Mouse (Mus musculus) lung, embryonic 14.5 days (tissue): ENCODE data around the gene Pnpla8. TPM values are rescaled to one million over a fixed set of nuclear protein-coding genes. Genes with fewer than 3 reads are reported as not detected.
"Not testable (repeated sequence)": the region's sequence is repeated elsewhere in the genome, so short reads cannot be mapped to it uniquely, and the experiment has no call there.

Source experiments
- ATAC-seq: fragments of 200-750 bp; cut with Nextera tagmentation; 2 replicates; pipeline ENCODE4 v1.8.0; 2017; ENCODE audit warnings: mild to moderate bottlenecking, moderate TSS enrichment, moderate library complexity; ENCODE audit not compliant: insufficient read depth
- DNase-seq: peaks from one replicate; pipeline ENCODE4 v3.0.0-alpha.2; 2015
- H3K27ac ChIP-seq: fragments of 300-500 bp; sonication (generic); 2 replicates; pipeline ENCODE4 v1.5.1; 2014; ENCODE audit warnings: low read depth, mild to moderate bottlenecking, moderate library complexity
- H3K27me3 ChIP-seq: fragments of 300-500 bp; sonication (generic); 2 replicates; pipeline ENCODE4 v1.6.1; 2014; ENCODE audit warnings: low read length, control low read depth; ENCODE audit not compliant: insufficient read depth
- H3K36me3 ChIP-seq: fragments of 300-500 bp; sonication (generic); 2 replicates; pipeline ENCODE4 v1.6.1; 2014; ENCODE audit warnings: control low read depth; ENCODE audit not compliant: insufficient read depth
- H3K4me1 ChIP-seq: fragments of 300-500 bp; sonication (generic); 2 replicates; pipeline ENCODE4 v1.6.1; 2014; ENCODE audit warnings: antibody characterized with exemption, control low read depth; ENCODE audit not compliant: insufficient read depth
- H3K4me2 ChIP-seq: fragments of 300-500 bp; sonication (generic); 2 replicates; pipeline ENCODE4 v1.6.1; 2014; ENCODE audit warnings: mild to moderate bottlenecking
- H3K4me3 ChIP-seq: fragments of 300-500 bp; sonication (generic); 2 replicates; pipeline ENCODE4 v1.5.1; 2014; ENCODE audit warnings: low read depth, low read length
- H3K9ac ChIP-seq: fragments of 300-500 bp; sonication (generic); 2 replicates; pipeline ENCODE4 v1.6.1; 2014
- H3K9me3 ChIP-seq: fragments of 300-500 bp; sonication (generic); 2 replicates; pipeline ENCODE4 v1.6.1; 2016; ENCODE audit warnings: low read depth, low read length, control low read depth
- CTCF ChIP-seq: IDR thresholded peaks from 2 replicates; pipeline ENCODE4 v1.5.1; 2016; ENCODE audit warnings: antibody characterized with exemption, low read depth
- WGBS: fragments of 180-500 bp; shearing (Covaris S2); extraction: QIAGEN DNeasy Blood & Tissue Kit; methylation state at CpG from one replicate; pipeline ENCODE4 v1.1.7; 2014; 5-methylcytosine and 5-hydroxymethylcytosine counted together
- polyA plus RNA-seq: library from polyadenylated mRNA; unstranded; fragments of >200 nt; fragmentation: Nextera tagmentation; extraction: Ambion mirVana; gene quantifications from 2 replicates; pipeline ENCODE4 v1.2.1, GENCODE M21; 2014

Gene Pnpla8
- polyA plus RNA-seq, result 52.6 and 63.5 TPM in 2 replicates

- H3K9ac ChIP-seq, result peak within 1 kb of the TSS; percentile 75
- peak within 1 kb of the TSS; percentile 58 for H3K4me3 ChIP-seq
- ATAC-seq, DNase-seq, H3K9me3 ChIP-seq, H3K27ac ChIP-seq, H3K27me3 ChIP-seq, H3K4me1 ChIP-seq, H3K36me3 ChIP-seq: not testable (repeated sequence)
- H3K4me2 ChIP-seq, result peak within 1 kb of the TSS; percentile 75
- 92% methylated on average over 2 of the region's 2 CpGs for WGBS
Measured at GRCm38 (mm10) chr12:44221070-44221469, at the start of gene Pnpla8. Gene Pnpla8, plus strand, starts transcription at chr12:44221370.

- H3K27ac ChIP-seq, result 0 out of 2 replicates have a peak overlapping the region, but pooled peaks have one; percentile 47
- H3K9me3 ChIP-seq, result no peaks in the 10 kb centered on the region
- 13% methylated on average over 10 of the region's 10 CpGs for WGBS
- no peak overlapping the region for H3K4me3 ChIP-seq
- H3K4me2 ChIP-seq, result peak overlapping the region; percentile 32; the same call in 1 of the 2 replicates
- no peak overlapping the region for H3K9ac ChIP-seq
- DNase-seq (peak; percentile 69), ATAC-seq (peak; percentile 77; the same call in 1 of the 2 replicates)
- H3K27me3 ChIP-seq, result no peaks in the 10 kb centered on the region
- TF ChIP-seq CTCF, result no peak
- H3K36me3 ChIP-seq, result no peaks in the 10 kb centered on the region
- H3K4me1 ChIP-seq, result no peaks in the 10 kb centered on the region
Measured at GRCm38 (mm10) chr12:44176331-44177037, 44.7 kb upstream of the Pnpla8 start.

GRCm38 (mm10) chr12:44177038-44177355, 44.2 kb upstream of the Pnpla8 start:
- no peaks in the 10 kb centered on the region for H3K27me3 ChIP-seq
- no peak overlapping the region for H3K4me2 ChIP-seq
- H3K36me3 ChIP-seq, result no peaks in the 10 kb centered on the region
- H3K9ac ChIP-seq, result no peak overlapping the region
- H3K27ac ChIP-seq, result no peak overlapping the region
- H3K9me3 ChIP-seq, result no peaks in the 10 kb centered on the region
- DNase-seq, result no peak
- H3K4me1 ChIP-seq, result no peaks in the 10 kb centered on the region
- 69% methylated on average over 2 of the region's 2 CpGs for WGBS
- ATAC-seq, result no peak
- H3K4me3 ChIP-seq, result no peak overlapping the region
- TF ChIP-seq CTCF, result no peak

- Histone ChIP-seq H3K36me3 (no peaks in the 10 kb centered on the region), H3K4me1 (no peaks in the 10 kb centered on the region), H3K27ac (no peak overlapping the region), H3K9me3 (no peaks in the 10 kb centered on the region), H3K27me3 (no peaks in the 10 kb centered on the region), H3K4me3 (no peak overlapping the region), H3K9ac (no peak overlapping the region), H3K4me2 (no peak overlapping the region)
- DNase-seq (peak; percentile 88), ATAC-seq (peak; percentile 91)
- peak; percentile 82 for TF ChIP-seq CTCF
- WGBS, result 44% methylated on average over 9 of the region's 9 CpGs
Measured at GRCm38 (mm10) chr12:44181081-44181982, 39.8 kb upstream of the Pnpla8 start.

- Histone ChIP-seq H3K4me3 (no peak overlapping the region), H3K4me2 (no peak overlapping the region), H3K27me3 (no peaks in the 10 kb centered on the region), H3K9me3 (no peaks in the 10 kb centered on the region), H3K4me1 (no peaks in the 10 kb centered on the region), H3K27ac (no peak overlapping the region), H3K9ac (no peak overlapping the region), H3K36me3 (no peaks in the 10 kb centered on the region)
- DNase-seq (peak; percentile 43), ATAC-seq (no peak; the same call in 1 of the 2 replicates)
- WGBS, result 38% methylated on average over 4 of the region's 4 CpGs
- no peak for TF ChIP-seq CTCF
Measured at GRCm38 (mm10) chr12:44197873-44198525, 23.2 kb upstream of the Pnpla8 start.

- H3K4me1 ChIP-seq, result peaks cover 4% of the 10 kb centered on the region
- peaks cover 4% of the 10 kb centered on the region; the same call in 1 of the 2 replicates for H3K36me3 ChIP-seq
- peak overlapping the region; percentile 71 for H3K4me2 ChIP-seq
- 0 out of 2 replicates have a peak, but pooled peaks have one; percentile 3 for TF ChIP-seq CTCF
- WGBS, result under 1% methylated on average over 37 of the region's 37 CpGs
- H3K27ac ChIP-seq, result peak overlapping the region; percentile 85
- ATAC-seq (no peak; the same call in 1 of the 2 replicates), DNase-seq (peak; percentile 49)
- peak overlapping the region; percentile 87 for H3K9ac ChIP-seq
- no peaks in the 10 kb centered on the region for H3K9me3 ChIP-seq
- peak overlapping the region; percentile 92 for H3K4me3 ChIP-seq
- no peaks in the 10 kb centered on the region for H3K27me3 ChIP-seq
Measured at GRCm38 (mm10) chr12:44209141-44209823, 11.9 kb upstream of the Pnpla8 start.
